Mouse (Mus musculus): ENCODE measurements around the gene Ifnab. TPM values are rescaled to one million over a fixed set of nuclear protein-coding genes. Genes with fewer than 3 reads are reported as not detected.

The Ifnab gene
- polyA plus RNA-seq, 1 experiment from 2014 or later = not detected

GRCm38 (mm10) chr4:88692537-88692936, 1.4 kb upstream of the Ifnab start:
- H3K4me2 ChIP-seq (ENCODE audit: low read depth, low read length) = no peak overlapping the region
- WGBS = 74% methylated on average over 1 of the region's 1 CpGs
- H3K4me1 ChIP-seq (ENCODE audit: control insufficient read depth, insufficient read depth, low read length) = no peaks in the 10 kb centered on the region
- no peak overlapping the region for H3K9ac ChIP-seq (ENCODE audit: low read depth, low read length)
- ATAC-seq = no peak
- H3K4me3 ChIP-seq (ENCODE audit: low read length) = no peak overlapping the region
- H3K9me3 ChIP-seq (ENCODE audit: control insufficient read depth, low read length) = no peaks in the 10 kb centered on the region
- H3K27ac ChIP-seq (ENCODE audit: low read length) = no peak overlapping the region
- H3K27me3 ChIP-seq (replicated peaks; ENCODE audit: control insufficient read depth, insufficient read depth, low read length) = no peaks in the 10 kb centered on the region
- no peaks in the 10 kb centered on the region for H3K36me3 ChIP-seq (ENCODE audit: control insufficient read depth, insufficient read depth, low read length)

- no peak for ATAC-seq
- Histone ChIP-seq H3K4me1 (ENCODE audit: control insufficient read depth, insufficient read depth, low read length) (no peaks in the 10 kb centered on the region), H3K4me2 (ENCODE audit: low read depth, low read length) (no peak within 1 kb of the TSS), H3K4me3 (ENCODE audit: low read length) (no peak within 1 kb of the TSS), H3K27me3 (replicated peaks; ENCODE audit: control insufficient read depth, insufficient read depth, low read length) (no peaks in the 10 kb centered on the region), H3K36me3 (ENCODE audit: control insufficient read depth, insufficient read depth, low read length) (no peaks in the 10 kb centered on the region), H3K9me3 (ENCODE audit: control insufficient read depth, low read length) (no peaks in the 10 kb centered on the region), H3K9ac (ENCODE audit: low read depth, low read length) (no peak within 1 kb of the TSS), H3K27ac (ENCODE audit: low read length) (no peak within 1 kb of the TSS)
- WGBS = 89% methylated on average over 1 of the region's 1 CpGs
Observed at GRCm38 (mm10) chr4:88683812-88684211, 7.3 kb downstream of the Ifnab start, which contains the start of gene Ifna2. TSS of gene Ifna2 (minus strand) at chr4:88683912.

DNA sequence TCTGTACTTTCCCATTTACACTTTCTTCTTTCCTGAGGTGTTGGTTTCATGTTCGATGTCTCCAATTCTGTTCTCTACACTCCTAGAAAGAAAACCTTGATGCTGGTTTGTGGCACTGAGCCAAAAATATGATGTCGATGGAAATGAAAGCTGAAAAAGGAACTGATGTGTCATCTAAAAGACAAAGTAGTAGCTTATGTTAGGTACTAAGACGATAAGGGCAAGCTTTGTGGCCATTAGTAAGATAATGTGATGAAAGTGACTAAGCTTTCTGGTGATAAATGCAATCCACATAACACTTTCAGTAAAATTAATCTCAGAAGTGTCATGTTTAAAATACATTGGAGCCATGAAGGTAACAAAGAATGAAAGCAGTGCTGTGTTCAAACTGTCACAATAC, 9.8 kb downstream of the Ifnab start:
- no peaks in the 10 kb centered on the region for H3K4me1 ChIP-seq (ENCODE audit: control insufficient read depth, insufficient read depth, low read length)
- 66% methylated on average over 3 of the region's 3 CpGs for WGBS
- H3K4me3 ChIP-seq (ENCODE audit: low read length) = no peak overlapping the region
- H3K36me3 ChIP-seq (ENCODE audit: control insufficient read depth, insufficient read depth, low read length) = no peaks in the 10 kb centered on the region
- H3K27me3 ChIP-seq (replicated peaks; ENCODE audit: control insufficient read depth, insufficient read depth, low read length) = no peaks in the 10 kb centered on the region
- H3K9ac ChIP-seq (ENCODE audit: low read depth, low read length) = no peak overlapping the region
- H3K4me2 ChIP-seq (ENCODE audit: low read depth, low read length) = no peak overlapping the region
- H3K9me3 ChIP-seq (ENCODE audit: control insufficient read depth, low read length) = no peaks in the 10 kb centered on the region
- ATAC-seq = no peak
- H3K27ac ChIP-seq (ENCODE audit: low read length) = no peak overlapping the region

DNA sequence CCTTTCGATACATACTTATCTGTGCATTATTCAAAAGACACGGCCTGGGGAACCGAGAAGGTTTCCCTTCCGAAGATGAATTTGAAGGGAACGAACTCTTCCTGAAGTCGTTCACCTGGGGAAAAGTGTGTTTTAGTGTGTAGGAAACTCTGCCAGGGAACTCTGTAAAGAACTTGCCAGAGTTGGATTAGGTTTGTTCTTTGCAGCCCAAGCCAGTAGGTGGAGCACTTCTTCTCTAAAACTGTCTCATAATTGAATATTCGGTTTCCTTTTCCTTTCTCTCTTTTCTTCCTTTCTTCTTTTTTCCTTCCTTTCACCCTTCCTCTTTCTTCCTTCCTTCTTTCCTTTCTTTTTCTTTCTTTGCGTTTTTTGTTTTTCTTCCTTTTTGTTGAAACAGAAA, 10.8 kb downstream of the Ifnab start:
- Histone ChIP-seq H3K4me2 (ENCODE audit: low read depth, low read length) (no peak overlapping the region), H3K4me1 (ENCODE audit: control insufficient read depth, insufficient read depth, low read length) (no peaks in the 10 kb centered on the region), H3K9ac (ENCODE audit: low read depth, low read length) (no peak overlapping the region), H3K9me3 (ENCODE audit: control insufficient read depth, low read length) (no peaks in the 10 kb centered on the region), H3K27me3 (replicated peaks; ENCODE audit: control insufficient read depth, insufficient read depth, low read length) (no peaks in the 10 kb centered on the region), H3K4me3 (ENCODE audit: low read length) (no peak overlapping the region), H3K27ac (ENCODE audit: low read length) (no peak overlapping the region), H3K36me3 (ENCODE audit: control insufficient read depth, insufficient read depth, low read length) (no peaks in the 10 kb centered on the region)
- no peak for ATAC-seq
- WGBS = 47% methylated on average over 8 of the region's 8 CpGs

DNA sequence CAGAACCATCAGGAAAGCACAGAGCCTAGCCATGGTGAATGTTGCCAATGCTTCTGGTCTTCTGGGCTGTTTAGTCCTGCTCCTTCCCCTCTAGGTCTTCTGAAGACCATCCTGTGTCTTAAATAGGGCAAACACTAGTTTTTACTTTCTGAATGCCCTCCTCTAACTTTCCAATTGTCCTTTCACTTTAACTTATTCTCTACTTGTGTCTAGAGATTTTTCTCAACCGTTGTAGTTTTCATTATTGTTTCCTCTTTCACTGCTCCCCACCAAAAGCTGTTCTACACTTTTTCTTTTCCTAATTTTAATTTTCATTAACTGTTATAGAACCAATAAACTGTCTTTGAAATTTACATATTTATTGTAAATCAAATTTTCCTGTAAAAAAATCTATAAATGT, 14.3 kb downstream of the Ifnab start, which contains the start of gene Ifna16:
Ifna16 (minus strand) TSS at position 101 of the 400 bp plus-strand sequence.
- H3K4me3 ChIP-seq (ENCODE audit: low read length) = no peak within 1 kb of the TSS
- H3K36me3 ChIP-seq (ENCODE audit: control insufficient read depth, insufficient read depth, low read length) = no peaks in the 10 kb centered on the region
- H3K27ac ChIP-seq (ENCODE audit: low read length) = no peak within 1 kb of the TSS
- no peak within 1 kb of the TSS for H3K9ac ChIP-seq (ENCODE audit: low read depth, low read length)
- no peaks in the 10 kb centered on the region for H3K9me3 ChIP-seq (ENCODE audit: control insufficient read depth, low read length)
- no peaks in the 10 kb centered on the region for H3K4me1 ChIP-seq (ENCODE audit: control insufficient read depth, insufficient read depth, low read length)
- no peak within 1 kb of the TSS for H3K4me2 ChIP-seq (ENCODE audit: low read depth, low read length)
- no peak for ATAC-seq
- no peaks in the 10 kb centered on the region for H3K27me3 ChIP-seq (replicated peaks; ENCODE audit: control insufficient read depth, insufficient read depth, low read length)
- WGBS = 85% methylated on average over 1 of the region's 1 CpGs

DNA sequence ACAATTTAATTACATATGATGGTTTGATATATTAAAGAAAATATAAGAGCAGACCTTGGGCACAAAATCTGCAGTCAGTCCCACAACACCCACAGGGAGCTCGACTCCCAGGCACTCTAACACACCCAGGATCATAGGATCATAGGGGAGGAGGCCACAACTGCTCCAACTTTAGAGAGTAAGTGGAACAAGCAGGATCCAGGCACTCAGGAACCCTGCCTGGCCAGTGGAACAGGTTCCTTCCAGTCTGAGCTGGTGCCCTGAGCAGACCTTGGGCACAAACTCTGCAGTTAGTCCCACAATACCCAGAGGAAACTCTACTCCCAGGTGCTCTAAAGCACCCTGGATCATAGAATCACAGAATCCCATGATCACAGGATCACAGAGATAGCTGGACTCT, 35.7 kb downstream of the Ifnab start:
- no peak for ATAC-seq
- H3K9me3 ChIP-seq (ENCODE audit: control insufficient read depth, low read length) = no peaks in the 10 kb centered on the region
- no peaks in the 10 kb centered on the region for H3K36me3 ChIP-seq (ENCODE audit: control insufficient read depth, insufficient read depth, low read length)
- H3K27ac ChIP-seq (ENCODE audit: low read length) = no peak overlapping the region
- no peak overlapping the region for H3K9ac ChIP-seq (ENCODE audit: low read depth, low read length)
- no peak overlapping the region for H3K4me2 ChIP-seq (ENCODE audit: low read depth, low read length)
- H3K4me3 ChIP-seq (ENCODE audit: low read length) = no peak overlapping the region
- WGBS = 60% methylated on average over 1 of the region's 1 CpGs
- H3K4me1 ChIP-seq (ENCODE audit: control insufficient read depth, insufficient read depth, low read length) = no peaks in the 10 kb centered on the region
- H3K27me3 ChIP-seq (replicated peaks; ENCODE audit: control insufficient read depth, insufficient read depth, low read length) = no peaks in the 10 kb centered on the region

DNA sequence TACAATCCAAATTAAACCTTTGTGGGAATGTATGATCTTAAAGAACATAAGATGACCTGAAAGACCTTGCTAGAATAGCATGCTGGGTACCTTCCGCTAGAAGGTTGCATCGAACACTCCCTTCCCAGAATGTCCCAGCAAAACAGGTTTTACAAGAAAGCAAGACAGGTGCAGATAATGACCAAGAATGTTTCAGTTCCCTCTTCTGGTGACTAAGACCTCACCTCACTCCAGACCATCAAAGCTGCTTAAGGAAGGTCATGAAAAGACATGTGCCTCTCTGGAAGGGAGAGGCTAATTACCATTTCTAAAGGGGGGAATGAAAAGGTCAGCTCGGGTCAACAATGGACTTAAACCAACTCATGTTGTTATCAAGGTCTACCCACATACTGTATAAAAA, 37.5 kb downstream of the Ifnab start:
- no peak for ATAC-seq
- no peaks in the 10 kb centered on the region for H3K27me3 ChIP-seq (replicated peaks; ENCODE audit: control insufficient read depth, insufficient read depth, low read length)
- no peaks in the 10 kb centered on the region for H3K9me3 ChIP-seq (ENCODE audit: control insufficient read depth, low read length)
- H3K36me3 ChIP-seq (ENCODE audit: control insufficient read depth, insufficient read depth, low read length) = no peaks in the 10 kb centered on the region
- H3K27ac ChIP-seq (ENCODE audit: low read length) = no peak overlapping the region
- no peaks in the 10 kb centered on the region for H3K4me1 ChIP-seq (ENCODE audit: control insufficient read depth, insufficient read depth, low read length)
- no peak overlapping the region for H3K4me3 ChIP-seq (ENCODE audit: low read length)
- H3K4me2 ChIP-seq (ENCODE audit: low read depth, low read length) = no peak overlapping the region
- no peak overlapping the region for H3K9ac ChIP-seq (ENCODE audit: low read depth, low read length)
- WGBS = 75% methylated on average over 3 of the region's 3 CpGs

- Histone ChIP-seq H3K36me3 (ENCODE audit: control insufficient read depth, insufficient read depth, low read length) (no peaks in the 10 kb centered on the region), H3K4me1 (ENCODE audit: control insufficient read depth, insufficient read depth, low read length) (no peaks in the 10 kb centered on the region), H3K27me3 (replicated peaks; ENCODE audit: control insufficient read depth, insufficient read depth, low read length) (no peaks in the 10 kb centered on the region), H3K27ac (ENCODE audit: low read length) (no peak within 1 kb of the TSS), H3K4me3 (ENCODE audit: low read length) (no peak within 1 kb of the TSS), H3K9ac (ENCODE audit: low read depth, low read length) (no peak within 1 kb of the TSS), H3K4me2 (ENCODE audit: low read depth, low read length) (no peak within 1 kb of the TSS), H3K9me3 (ENCODE audit: control insufficient read depth, low read length) (no peaks in the 10 kb centered on the region)
- no peak for ATAC-seq
- 53% methylated on average over 2 of the region's 2 CpGs for WGBS
Observed at GRCm38 (mm10) chr4:88644359-88644758, 46.8 kb downstream of the Ifnab start, which contains the start of gene Ifna13. TSS of gene Ifna13 (minus strand) at chr4:88644459.

GRCm38 (mm10) chr4:88642526-88642925, 48.6 kb downstream of the Ifnab start:
- Histone ChIP-seq H3K4me1 (ENCODE audit: control insufficient read depth, insufficient read depth, low read length) (no peaks in the 10 kb centered on the region), H3K9me3 (ENCODE audit: control insufficient read depth, low read length) (no peaks in the 10 kb centered on the region), H3K36me3 (ENCODE audit: control insufficient read depth, insufficient read depth, low read length) (no peaks in the 10 kb centered on the region), H3K4me3 (ENCODE audit: low read length) (no peak overlapping the region), H3K27me3 (replicated peaks; ENCODE audit: control insufficient read depth, insufficient read depth, low read length) (no peaks in the 10 kb centered on the region), H3K9ac (ENCODE audit: low read depth, low read length) (no peak overlapping the region), H3K27ac (ENCODE audit: low read length) (no peak overlapping the region), H3K4me2 (ENCODE audit: low read depth, low read length) (no peak overlapping the region)
- WGBS = 33% methylated on average over 2 of the region's 2 CpGs
- no peak for ATAC-seq

All from intestine, embryonic 16.5 days (tissue).